Mouse (Mus musculus): Measurements from ENCODE around the gene Numbl. TPM values are rescaled to one million over a fixed set of nuclear protein-coding genes. Genes with fewer than 3 reads are reported as not detected.

Gene Numbl
- total RNA-seq, 1 experiment: 14.1 TPM

DNA sequence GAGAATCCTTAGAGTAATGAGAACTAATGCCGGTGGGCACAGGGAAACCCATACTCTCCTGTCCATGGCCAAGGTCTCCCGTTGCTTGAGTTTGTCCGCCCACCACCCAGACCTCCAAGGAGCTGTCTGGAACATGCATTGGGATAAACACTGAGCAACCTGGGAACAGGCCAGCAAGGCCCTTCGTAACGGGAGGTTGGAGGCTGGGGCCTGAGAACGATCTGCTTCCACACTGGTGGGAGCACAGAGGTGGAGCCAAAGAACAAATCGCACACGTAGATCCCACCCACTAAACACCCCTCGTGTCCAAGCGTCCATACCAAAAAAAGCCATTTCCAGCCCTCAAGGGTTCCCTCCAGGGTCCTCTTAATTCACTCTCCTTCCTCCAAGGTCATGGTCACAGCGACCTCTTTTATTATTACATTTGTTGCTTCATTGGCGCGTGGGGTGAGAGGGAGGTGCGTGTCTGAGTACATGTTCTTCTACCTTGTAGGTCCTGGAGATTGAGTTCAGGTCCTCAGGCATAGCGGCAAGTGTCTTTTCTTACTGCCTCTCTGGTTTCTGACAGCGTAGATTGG lies 39.9 kb downstream of the Numbl start:
- TF ChIP-seq MAFK (IDR thresholded peaks at IDR 0.05; ENCODE audit: insufficient read depth, low read depth, low read length) (no peak), ZC3H11A (IDR thresholded peaks at IDR 0.05; ENCODE audit: borderline replicate concordance, low read depth, low read length) (no peak), ZNF384 (IDR thresholded peaks at IDR 0.05; ENCODE audit: low read depth, low read length) (no peak), HCFC1 (IDR thresholded peaks at IDR 0.05; ENCODE audit: borderline replicate concordance, insufficient read depth, low read length) (no peak), CHD2 (IDR thresholded peaks at IDR 0.05; ENCODE audit: low read depth, low read length) (no peak)
- no peaks in the 10 kb centered on the region for H3K36me3 ChIP-seq (ENCODE audit: control insufficient read depth, insufficient read depth, low read length, poor library complexity, severe bottlenecking)
- no peak for DNase-seq (ENCODE audit: low read depth, low spot score)
- no peak overlapping the region for H3K27ac ChIP-seq (ENCODE audit: insufficient read depth, low read depth, low read length, poor library complexity, severe bottlenecking)
- no peaks in the 10 kb centered on the region for H3K9me3 ChIP-seq (ENCODE audit: control insufficient read depth, insufficient read depth, low read depth, low read length)
- in situ Hi-C loops (cut with MboI; ENCODE audit: low sequenced_read_pairs in 2 of 2, unreplicated experiment in 2 of 2): loop anchor here in 1 of 2 experiments (25.0 kb wide), 1 partner anchor 389 kb away; the partner anchor contains the start of gene Zfp607b
- no peak overlapping the region for H3K4me3 ChIP-seq (ENCODE audit: insufficient read depth in 1 of 2, low read depth in 1 of 2, low read length in 2 of 2, poor library complexity in 1 of 2, severe bottlenecking in 1 of 2)
- H3K4me1 ChIP-seq (ENCODE audit: control insufficient read depth in 2 of 2, insufficient read depth in 2 of 2, low read length in 2 of 2, poor library complexity in 1 of 2): peaks cover 4 to 7% of the 10 kb centered on the region in 2 experiments; a peak in 2 of 4 replicates
- no peak overlapping the region for H3K9ac ChIP-seq (ENCODE audit: insufficient read depth, low read depth, low read length, poor library complexity, severe bottlenecking)

GRCm38 (mm10) chr7:27298816-27299215 lies 40.6 kb downstream of the Numbl start:
- Histone ChIP-seq H3K36me3 (ENCODE audit: control insufficient read depth, insufficient read depth, low read length, poor library complexity, severe bottlenecking) (no peaks in the 10 kb centered on the region), H3K9ac (ENCODE audit: insufficient read depth, low read depth, low read length, poor library complexity, severe bottlenecking) (no peak overlapping the region), H3K4me1 (ENCODE audit: control insufficient read depth in 2 of 2, insufficient read depth in 2 of 2, low read length in 2 of 2, poor library complexity in 1 of 2) (peaks cover 5 to 7% of the 10 kb centered on the region in 2 experiments; a peak in 2 of 4 replicates), H3K9me3 (ENCODE audit: control insufficient read depth, insufficient read depth, low read depth, low read length) (no peaks in the 10 kb centered on the region), H3K4me3 (ENCODE audit: insufficient read depth in 1 of 2, low read depth in 1 of 2, low read length in 2 of 2, poor library complexity in 1 of 2, severe bottlenecking in 1 of 2) (no peak overlapping the region), H3K27ac (ENCODE audit: insufficient read depth, low read depth, low read length, poor library complexity, severe bottlenecking) (no peak overlapping the region)
- no peak for DNase-seq (ENCODE audit: low read depth, low spot score)
- in situ Hi-C loops (cut with MboI; ENCODE audit: low sequenced_read_pairs in 2 of 2, unreplicated experiment in 2 of 2): loop anchor here in 1 of 2 experiments (25.0 kb wide), 1 partner anchor 388 kb away; the partner anchor contains the start of gene Zfp607b
- TF ChIP-seq MAFK (IDR thresholded peaks at IDR 0.05; ENCODE audit: insufficient read depth, low read depth, low read length) (no peak), ZNF384 (IDR thresholded peaks at IDR 0.05; ENCODE audit: low read depth, low read length) (no peak), CHD2 (IDR thresholded peaks at IDR 0.05; ENCODE audit: low read depth, low read length) (no peak), ZC3H11A (IDR thresholded peaks at IDR 0.05; ENCODE audit: borderline replicate concordance, low read depth, low read length) (no peak), HCFC1 (IDR thresholded peaks at IDR 0.05; ENCODE audit: borderline replicate concordance, insufficient read depth, low read length) (no peak)

GRCm38 (mm10) chr7:27300351-27300750 lies 42.1 kb downstream of the Numbl start:
- no peak overlapping the region for H3K27ac ChIP-seq (ENCODE audit: insufficient read depth, low read depth, low read length, poor library complexity, severe bottlenecking)
- H3K9ac ChIP-seq (ENCODE audit: insufficient read depth, low read depth, low read length, poor library complexity, severe bottlenecking): no peak overlapping the region
- in situ Hi-C loops (cut with MboI; ENCODE audit: low sequenced_read_pairs in 2 of 2, unreplicated experiment in 2 of 2): no loop called here
- peaks cover 7 to 11% of the 10 kb centered on the region in 2 experiments; a peak in 3 of 4 replicates for H3K4me1 ChIP-seq (ENCODE audit: control insufficient read depth in 2 of 2, insufficient read depth in 2 of 2, low read length in 2 of 2, poor library complexity in 1 of 2)
- H3K4me3 ChIP-seq (ENCODE audit: insufficient read depth in 1 of 2, low read depth in 1 of 2, low read length in 2 of 2, poor library complexity in 1 of 2, severe bottlenecking in 1 of 2): no peak overlapping the region
- TF ChIP-seq ZNF384 (IDR thresholded peaks at IDR 0.05; ENCODE audit: low read depth, low read length) (no peak), CHD2 (IDR thresholded peaks at IDR 0.05; ENCODE audit: low read depth, low read length) (no peak), ZC3H11A (IDR thresholded peaks at IDR 0.05; ENCODE audit: borderline replicate concordance, low read depth, low read length) (no peak), HCFC1 (IDR thresholded peaks at IDR 0.05; ENCODE audit: borderline replicate concordance, insufficient read depth, low read length) (no peak), MAFK (IDR thresholded peaks at IDR 0.05; ENCODE audit: insufficient read depth, low read depth, low read length) (no peak)
- H3K9me3 ChIP-seq (ENCODE audit: control insufficient read depth, insufficient read depth, low read depth, low read length): no peaks in the 10 kb centered on the region
- DNase-seq (ENCODE audit: low read depth, low spot score): no peak
- H3K36me3 ChIP-seq (ENCODE audit: control insufficient read depth, insufficient read depth, low read length, poor library complexity, severe bottlenecking): peaks cover 4% of the 10 kb centered on the region; the same call in 1 of the 2 replicates

- peaks cover 4% of the 10 kb centered on the region; the same call in 1 of the 2 replicates for H3K36me3 ChIP-seq (ENCODE audit: control insufficient read depth, insufficient read depth, low read length, poor library complexity, severe bottlenecking)
- no peak for TF ChIP-seq ZNF384 (IDR thresholded peaks at IDR 0.05; ENCODE audit: low read depth, low read length)
Measured at GRCm38 (mm10) chr7:27300801-27301200, 42.6 kb downstream of the Numbl start.

More at GRCm38 (mm10) chr7:27300801-27301200, 42.6 kb downstream of the Numbl start:
- Histone ChIP-seq H3K9ac (ENCODE audit: insufficient read depth, low read depth, low read length, poor library complexity, severe bottlenecking) (no peak overlapping the region), H3K27ac (ENCODE audit: insufficient read depth, low read depth, low read length, poor library complexity, severe bottlenecking) (no peak overlapping the region), H3K4me3 (ENCODE audit: insufficient read depth in 1 of 2, low read depth in 1 of 2, low read length in 2 of 2, poor library complexity in 1 of 2, severe bottlenecking in 1 of 2) (no peak overlapping the region), H3K9me3 (ENCODE audit: control insufficient read depth, insufficient read depth, low read depth, low read length) (no peaks in the 10 kb centered on the region), H3K4me1 (ENCODE audit: control insufficient read depth in 2 of 2, insufficient read depth in 2 of 2, low read length in 2 of 2, poor library complexity in 1 of 2) (peaks cover 7 to 11% of the 10 kb centered on the region in 2 experiments; a peak in 3 of 4 replicates)
- DNase-seq (ENCODE audit: low read depth, low spot score): no peak
- in situ Hi-C loops (cut with MboI; ENCODE audit: low sequenced_read_pairs in 2 of 2, unreplicated experiment in 2 of 2): no loop called here
